Mouse (Mus musculus): ENCODE data around the gene Upp2. TPM values are rescaled to one million over a fixed set of nuclear protein-coding genes. Genes with fewer than 3 reads are reported as not detected.

Gene Upp2
- polyA plus RNA-seq, 1 experiment from 2014 or later, result 11.7 TPM

- 32% methylated on average over 6 of the region's 6 CpGs for WGBS
- no peaks in the 10 kb centered on the region for H3K36me3 ChIP-seq (ENCODE audit: control insufficient read depth, insufficient read depth)
- no peaks in the 10 kb centered on the region for H3K27me3 ChIP-seq (replicated peaks; ENCODE audit: control insufficient read depth, insufficient read depth, low read length)
- H3K4me2 ChIP-seq (ENCODE audit: low read length), result peak overlapping the region; percentile 51
- H3K27ac ChIP-seq (ENCODE audit: low read length), result 0 out of 2 replicates have a peak overlapping the region, but pooled peaks have one; percentile 12
- peak overlapping the region; percentile 97; the same call in 1 of the 2 replicates for H3K9ac ChIP-seq (replicated peaks; ENCODE audit: low read depth, low read length)
- peak overlapping the region; percentile 94 for H3K4me3 ChIP-seq (replicated peaks; ENCODE audit: low read length)
- no peak for ATAC-seq
- H3K4me1 ChIP-seq (replicated peaks; ENCODE audit: control insufficient read depth, insufficient read depth, low read length), result peaks cover 40% of the 10 kb centered on the region
- no peaks in the 10 kb centered on the region for H3K9me3 ChIP-seq (ENCODE audit: control insufficient read depth, low read length)
Measured at GRCm38 (mm10) chr2:58565267-58565666, 1.8 kb upstream of the Upp2 start.

GRCm38 (mm10) chr2:58566049-58566409 is 1.1 kb upstream of the Upp2 start:
- H3K9ac ChIP-seq (replicated peaks; ENCODE audit: low read depth, low read length), result peak overlapping the region; percentile 97
- peak overlapping the region; percentile 98 for H3K27ac ChIP-seq (ENCODE audit: low read length)
- ATAC-seq, result no peak
- H3K36me3 ChIP-seq (ENCODE audit: control insufficient read depth, insufficient read depth), result no peaks in the 10 kb centered on the region
- H3K4me2 ChIP-seq (ENCODE audit: low read length), result peak overlapping the region; percentile 51
- no peaks in the 10 kb centered on the region for H3K27me3 ChIP-seq (replicated peaks; ENCODE audit: control insufficient read depth, insufficient read depth, low read length)
- peaks cover 40% of the 10 kb centered on the region for H3K4me1 ChIP-seq (replicated peaks; ENCODE audit: control insufficient read depth, insufficient read depth, low read length)
- H3K9me3 ChIP-seq (ENCODE audit: control insufficient read depth, low read length), result no peaks in the 10 kb centered on the region
- 2% methylated on average over 6 of the region's 6 CpGs for WGBS
- peak overlapping the region; percentile 94 for H3K4me3 ChIP-seq (replicated peaks; ENCODE audit: low read length)

- H3K4me2 ChIP-seq (ENCODE audit: low read length), result peak overlapping the region; percentile 51
Measured at GRCm38 (mm10) chr2:58566410-58567065, 560 bp upstream of the Upp2 start.

GRCm38 (mm10) chr2:58567866-58568719 is 995 bp downstream of the Upp2 start:
- H3K4me1 ChIP-seq (replicated peaks; ENCODE audit: control insufficient read depth, insufficient read depth, low read length), result peaks cover 38% of the 10 kb centered on the region
- 6% methylated on average over 12 of the region's 12 CpGs for WGBS

More at GRCm38 (mm10) chr2:58566410-58567065, 560 bp upstream of the Upp2 start:
- H3K27ac ChIP-seq (ENCODE audit: low read length), result peak overlapping the region; percentile 98
- 1% methylated on average over 71 of the region's 78 CpGs for WGBS
- no peaks in the 10 kb centered on the region for H3K9me3 ChIP-seq (ENCODE audit: control insufficient read depth, low read length)
- ATAC-seq, result peak; percentile 65
- H3K4me3 ChIP-seq (replicated peaks; ENCODE audit: low read length), result peak overlapping the region; percentile 94
- no peaks in the 10 kb centered on the region for H3K27me3 ChIP-seq (replicated peaks; ENCODE audit: control insufficient read depth, insufficient read depth, low read length)
- H3K9ac ChIP-seq (replicated peaks; ENCODE audit: low read depth, low read length), result peak overlapping the region; percentile 97
- no peaks in the 10 kb centered on the region for H3K36me3 ChIP-seq (ENCODE audit: control insufficient read depth, insufficient read depth)
- peaks cover 40% of the 10 kb centered on the region for H3K4me1 ChIP-seq (replicated peaks; ENCODE audit: control insufficient read depth, insufficient read depth, low read length)

GRCm38 (mm10) chr2:58568841-58569645 is 1.9 kb downstream of the Upp2 start:
- Histone ChIP-seq H3K4me2 (ENCODE audit: low read length) (peak overlapping the region; percentile 53), H3K36me3 (ENCODE audit: control insufficient read depth, insufficient read depth) (no peaks in the 10 kb centered on the region), H3K27me3 (replicated peaks; ENCODE audit: control insufficient read depth, insufficient read depth, low read length) (no peaks in the 10 kb centered on the region), H3K27ac (ENCODE audit: low read length) (peak overlapping the region; percentile 98), H3K9ac (replicated peaks; ENCODE audit: low read depth, low read length) (peak overlapping the region; percentile 97), H3K4me1 (replicated peaks; ENCODE audit: control insufficient read depth, insufficient read depth, low read length) (peaks cover 32% of the 10 kb centered on the region), H3K4me3 (replicated peaks; ENCODE audit: low read length) (peak overlapping the region; percentile 94), H3K9me3 (ENCODE audit: control insufficient read depth, low read length) (no peaks in the 10 kb centered on the region)
- no peak for ATAC-seq
- 46% methylated on average over 4 of the region's 4 CpGs for WGBS

More at GRCm38 (mm10) chr2:58567866-58568719, 995 bp downstream of the Upp2 start:
- Histone ChIP-seq H3K9me3 (ENCODE audit: control insufficient read depth, low read length) (no peaks in the 10 kb centered on the region), H3K36me3 (ENCODE audit: control insufficient read depth, insufficient read depth) (no peaks in the 10 kb centered on the region), H3K4me3 (replicated peaks; ENCODE audit: low read length) (peak overlapping the region; percentile 94), H3K9ac (replicated peaks; ENCODE audit: low read depth, low read length) (peak overlapping the region; percentile 97), H3K27ac (ENCODE audit: low read length) (peak overlapping the region; percentile 98), H3K27me3 (replicated peaks; ENCODE audit: control insufficient read depth, insufficient read depth, low read length) (no peaks in the 10 kb centered on the region), H3K4me2 (ENCODE audit: low read length) (peak overlapping the region; percentile 53)
- no peak for ATAC-seq

GRCm38 (mm10) chr2:58574167-58574566 is 7.1 kb downstream of the Upp2 start:
- Histone ChIP-seq H3K9ac (replicated peaks; ENCODE audit: low read depth, low read length) (no peak overlapping the region), H3K27me3 (replicated peaks; ENCODE audit: control insufficient read depth, insufficient read depth, low read length) (no peaks in the 10 kb centered on the region), H3K27ac (ENCODE audit: low read length) (no peak overlapping the region), H3K4me2 (ENCODE audit: low read length) (no peak overlapping the region), H3K36me3 (ENCODE audit: control insufficient read depth, insufficient read depth) (no peaks in the 10 kb centered on the region), H3K4me1 (replicated peaks; ENCODE audit: control insufficient read depth, insufficient read depth, low read length) (peaks cover 3% of the 10 kb centered on the region), H3K9me3 (ENCODE audit: control insufficient read depth, low read length) (no peaks in the 10 kb centered on the region), H3K4me3 (replicated peaks; ENCODE audit: low read length) (no peak overlapping the region)
- WGBS, result 94% methylated on average over 2 of the region's 2 CpGs
- no peak for ATAC-seq

GRCm38 (mm10) chr2:58586311-58586710 is 19.2 kb downstream of the Upp2 start:
- Histone ChIP-seq H3K4me2 (ENCODE audit: low read length) (0 out of 2 replicates have a peak overlapping the region, but pooled peaks have one; percentile 26), H3K36me3 (ENCODE audit: control insufficient read depth, insufficient read depth) (no peaks in the 10 kb centered on the region), H3K4me1 (replicated peaks; ENCODE audit: control insufficient read depth, insufficient read depth, low read length) (peaks cover 14% of the 10 kb centered on the region), H3K27ac (ENCODE audit: low read length) (peak overlapping the region; percentile 83), H3K4me3 (replicated peaks; ENCODE audit: low read length) (no peak overlapping the region), H3K27me3 (replicated peaks; ENCODE audit: control insufficient read depth, insufficient read depth, low read length) (no peaks in the 10 kb centered on the region), H3K9ac (replicated peaks; ENCODE audit: low read depth, low read length) (peak overlapping the region; percentile 15; the same call in 1 of the 2 replicates), H3K9me3 (ENCODE audit: control insufficient read depth, low read length) (no peaks in the 10 kb centered on the region)
- 41% methylated on average over 10 of the region's 10 CpGs for WGBS
- ATAC-seq, result peak; percentile 94

- H3K4me2 ChIP-seq (ENCODE audit: low read length), result no peak overlapping the region
- H3K9ac ChIP-seq (replicated peaks; ENCODE audit: low read depth, low read length), result no peak overlapping the region
- no peak for ATAC-seq
- no peak overlapping the region for H3K27ac ChIP-seq (ENCODE audit: low read length)
- H3K36me3 ChIP-seq (ENCODE audit: control insufficient read depth, insufficient read depth), result no peaks in the 10 kb centered on the region
- H3K27me3 ChIP-seq (replicated peaks; ENCODE audit: control insufficient read depth, insufficient read depth, low read length), result no peaks in the 10 kb centered on the region
- H3K4me1 ChIP-seq (replicated peaks; ENCODE audit: control insufficient read depth, insufficient read depth, low read length), result peaks cover 14% of the 10 kb centered on the region
- 64% methylated on average over 4 of the region's 4 CpGs for whole genome bisulfite sequencing
- H3K9me3 ChIP-seq (ENCODE audit: control insufficient read depth, low read length), result no peaks in the 10 kb centered on the region
- H3K4me3 ChIP-seq (replicated peaks; ENCODE audit: low read length), result no peak overlapping the region
Measured at GRCm38 (mm10) chr2:58589637-58590036, 22.5 kb downstream of the Upp2 start.

- H3K4me3 ChIP-seq (replicated peaks; ENCODE audit: low read length), result no peak overlapping the region
- H3K9ac ChIP-seq (replicated peaks; ENCODE audit: low read depth, low read length), result no peak overlapping the region
- no peaks in the 10 kb centered on the region for H3K27me3 ChIP-seq (replicated peaks; ENCODE audit: control insufficient read depth, insufficient read depth, low read length)
- WGBS, result 92% methylated on average over 1 of the region's 1 CpGs
- H3K36me3 ChIP-seq (ENCODE audit: control insufficient read depth, insufficient read depth), result no peaks in the 10 kb centered on the region
- no peak for ATAC-seq
- H3K4me1 ChIP-seq (replicated peaks; ENCODE audit: control insufficient read depth, insufficient read depth, low read length), result peaks cover 14% of the 10 kb centered on the region
- no peak overlapping the region for H3K4me2 ChIP-seq (ENCODE audit: low read length)
- no peak overlapping the region for H3K27ac ChIP-seq (ENCODE audit: low read length)
- H3K9me3 ChIP-seq (ENCODE audit: control insufficient read depth, low read length), result no peaks in the 10 kb centered on the region
Measured at GRCm38 (mm10) chr2:58590055-58590454, 23.0 kb downstream of the Upp2 start.

Data from forebrain, embryonic 16.5 days (tissue).